Mouse (Mus musculus): Measurements from ENCODE around the gene Cc2d2b. TPM values are rescaled to one million over a fixed set of nuclear protein-coding genes. Genes with fewer than 3 reads are reported as not detected.

Cc2d2b gene
- total and polyA plus RNA-seq, 2 experiments from 2014 or later = 0.16 TPM; not detected in 1

DNA sequence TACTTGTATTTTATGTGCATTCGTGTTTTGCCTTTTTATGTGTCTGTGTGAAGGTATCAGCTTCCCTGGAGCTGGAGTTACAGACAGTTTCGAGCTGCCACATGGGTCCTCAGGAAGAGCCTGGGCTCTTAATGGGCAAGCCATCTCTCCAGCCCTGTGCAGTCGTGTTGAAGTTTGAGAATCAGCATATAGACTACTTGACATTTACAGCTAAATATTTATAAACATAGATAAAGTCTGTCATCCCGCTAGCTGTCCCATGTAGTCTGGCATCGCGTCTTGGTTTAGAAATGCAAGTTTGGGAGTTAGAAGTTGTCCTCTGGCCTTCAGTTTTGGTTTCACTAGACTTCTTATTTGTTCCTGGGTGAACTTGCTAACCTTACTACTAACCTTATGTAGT, 92.5 kb downstream of the Cc2d2b start:
- H3K9me3 ChIP-seq (ENCODE audit: low read length) = no peaks in the 10 kb centered on the region
- WGBS = 91% methylated on average over 6 of the region's 6 CpGs
- no peak overlapping the region for H3K4me2 ChIP-seq (ENCODE audit: low read depth, low read length)
- no peak overlapping the region for H3K4me3 ChIP-seq (ENCODE audit: low read length)
- DNase-seq (ENCODE audit: low spot score) (no peak), ATAC-seq (no peak)
- no peak overlapping the region for H3K9ac ChIP-seq (replicated peaks; ENCODE audit: low read length)
- H3K36me3 ChIP-seq (ENCODE audit: insufficient read depth, low read length) = peaks cover 61% of the 10 kb centered on the region
- H3K4me1 ChIP-seq (ENCODE audit: insufficient read depth, low read length) = no peaks in the 10 kb centered on the region
- TF ChIP-seq CTCF (IDR thresholded peaks at IDR 0.05; ENCODE audit: low read depth) = no peak
- H3K27ac ChIP-seq = no peak overlapping the region
- H3K27me3 ChIP-seq (ENCODE audit: insufficient read depth, low read length) = no peaks in the 10 kb centered on the region

DNA sequence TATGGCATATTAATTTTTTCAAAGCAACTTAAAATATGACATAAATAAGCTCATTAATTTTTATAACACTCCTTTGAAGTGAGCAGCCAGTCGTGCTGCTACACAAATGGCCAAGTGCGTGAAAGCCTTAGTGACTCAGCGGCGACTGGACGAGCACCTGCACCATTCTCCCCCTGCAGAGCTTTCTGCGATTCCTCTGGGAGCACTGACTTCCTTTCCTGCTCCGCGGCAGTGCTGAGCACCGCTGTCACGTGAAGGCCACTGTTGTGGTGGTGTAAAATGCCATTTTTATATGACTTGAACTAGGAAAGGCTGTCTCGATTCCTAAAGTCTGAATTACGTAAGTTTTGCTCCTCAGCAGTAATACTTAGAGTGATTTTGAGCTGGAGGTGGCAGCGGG, 93.0 kb downstream of the Cc2d2b start:
- Histone ChIP-seq H3K27me3 (ENCODE audit: insufficient read depth, low read length) (no peaks in the 10 kb centered on the region), H3K4me2 (ENCODE audit: low read depth, low read length) (no peak overlapping the region), H3K27ac (no peak overlapping the region), H3K9ac (replicated peaks; ENCODE audit: low read length) (no peak overlapping the region), H3K9me3 (ENCODE audit: low read length) (no peaks in the 10 kb centered on the region), H3K36me3 (ENCODE audit: insufficient read depth, low read length) (peaks cover 63% of the 10 kb centered on the region), H3K4me1 (ENCODE audit: insufficient read depth, low read length) (no peaks in the 10 kb centered on the region), H3K4me3 (ENCODE audit: low read length) (no peak overlapping the region)
- no peak for ATAC-seq
- 85% methylated on average over 13 of the region's 13 CpGs for WGBS
- TF ChIP-seq CTCF (IDR thresholded peaks at IDR 0.05; ENCODE audit: low read depth) = no peak
- DNase-seq (ENCODE audit: low spot score) = no peak

DNA sequence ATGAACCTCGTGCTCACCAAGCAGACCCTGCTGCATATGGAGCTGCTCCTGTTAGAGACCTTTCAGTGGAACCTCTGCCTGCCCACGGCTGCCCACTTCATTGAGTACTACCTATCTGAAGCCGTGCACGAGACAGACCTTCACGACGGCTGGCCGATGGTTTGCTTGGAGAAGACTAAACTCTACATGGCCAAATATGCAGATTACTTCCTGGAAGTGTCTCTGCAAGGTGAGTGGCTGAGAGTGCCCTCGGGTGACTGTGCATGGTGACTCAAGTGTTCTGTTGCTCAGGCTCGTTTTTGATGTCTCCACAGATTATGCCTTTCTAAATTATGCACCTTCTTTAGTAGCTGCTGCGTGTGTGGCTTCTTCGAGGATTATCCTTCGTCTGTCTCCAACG, 96.2 kb downstream of the Cc2d2b start:
- ATAC-seq = no peak
- Histone ChIP-seq H3K9ac (replicated peaks; ENCODE audit: low read length) (no peak overlapping the region), H3K27ac (no peak overlapping the region), H3K4me3 (ENCODE audit: low read length) (no peak overlapping the region), H3K4me1 (ENCODE audit: insufficient read depth, low read length) (no peaks in the 10 kb centered on the region), H3K9me3 (ENCODE audit: low read length) (no peaks in the 10 kb centered on the region), H3K27me3 (ENCODE audit: insufficient read depth, low read length) (no peaks in the 10 kb centered on the region), H3K36me3 (ENCODE audit: insufficient read depth, low read length) (peaks cover 54% of the 10 kb centered on the region), H3K4me2 (ENCODE audit: low read depth, low read length) (no peak overlapping the region)
- 92% methylated on average over 13 of the region's 13 CpGs for WGBS
- no peak for TF ChIP-seq CTCF (IDR thresholded peaks at IDR 0.05; ENCODE audit: low read depth)
- DNase-seq (ENCODE audit: low spot score) = no peak

DNA sequence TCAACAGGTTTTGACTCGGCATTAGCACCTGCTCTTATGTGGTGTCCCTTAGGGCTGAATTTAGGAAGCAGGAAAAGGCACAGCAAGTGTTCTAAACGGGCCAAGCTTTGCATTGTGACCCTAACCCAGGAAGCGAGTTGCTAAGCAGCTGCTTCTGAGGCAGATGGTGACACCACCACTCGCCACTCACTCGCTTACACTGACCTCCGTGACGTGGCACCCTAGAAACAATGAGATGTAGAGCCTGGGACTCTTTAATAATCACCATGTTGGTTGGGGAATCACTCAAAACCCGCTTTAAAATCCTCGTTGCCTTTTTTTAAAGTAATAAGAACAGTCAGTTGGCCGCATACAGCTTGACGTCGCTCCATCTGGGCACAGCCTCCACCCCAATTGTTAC, 100.8 kb downstream of the Cc2d2b start:
- Histone ChIP-seq H3K9me3 (ENCODE audit: low read length) (no peaks in the 10 kb centered on the region), H3K27me3 (ENCODE audit: insufficient read depth, low read length) (no peaks in the 10 kb centered on the region), H3K4me2 (ENCODE audit: low read depth, low read length) (no peak overlapping the region), H3K9ac (replicated peaks; ENCODE audit: low read length) (no peak overlapping the region), H3K4me3 (ENCODE audit: low read length) (no peak overlapping the region), H3K27ac (no peak overlapping the region), H3K4me1 (ENCODE audit: insufficient read depth, low read length) (no peaks in the 10 kb centered on the region), H3K36me3 (ENCODE audit: insufficient read depth, low read length) (peaks cover 34% of the 10 kb centered on the region)
- ATAC-seq = no peak
- DNase-seq (ENCODE audit: low spot score) = no peak
- 66% methylated on average over 12 of the region's 12 CpGs for WGBS
- no peak for TF ChIP-seq CTCF (IDR thresholded peaks at IDR 0.05; ENCODE audit: low read depth)

DNA sequence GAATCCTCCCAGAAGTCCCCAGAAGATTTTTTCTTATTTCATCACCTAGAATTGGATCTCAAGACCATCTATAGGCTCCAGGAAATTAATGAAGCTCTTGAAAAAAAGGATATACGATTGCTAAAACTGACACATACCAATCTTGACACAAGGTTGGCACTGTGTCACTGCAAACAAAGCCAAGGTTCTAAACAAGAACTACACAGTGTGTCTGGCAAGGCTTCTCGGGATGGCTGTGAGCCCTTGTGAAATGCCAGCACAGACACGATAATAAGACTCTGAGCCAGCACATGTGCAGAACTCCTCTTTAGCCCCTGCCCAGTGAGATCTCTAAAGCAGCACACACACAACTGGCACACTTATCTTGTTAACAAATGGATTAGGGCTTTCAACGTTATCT, 111.0 kb downstream of the Cc2d2b start:
- H3K27me3 ChIP-seq (ENCODE audit: insufficient read depth, low read length) = no peaks in the 10 kb centered on the region
- 45% methylated on average over 4 of the region's 4 CpGs for WGBS
- H3K4me1 ChIP-seq (ENCODE audit: insufficient read depth, low read length) = no peaks in the 10 kb centered on the region
- H3K36me3 ChIP-seq (ENCODE audit: insufficient read depth, low read length) = no peaks in the 10 kb centered on the region
- H3K27ac ChIP-seq = no peak overlapping the region
- no peak for TF ChIP-seq CTCF (IDR thresholded peaks at IDR 0.05; ENCODE audit: low read depth)
- H3K9ac ChIP-seq (replicated peaks; ENCODE audit: low read length) = no peak overlapping the region
- H3K9me3 ChIP-seq (ENCODE audit: low read length) = no peaks in the 10 kb centered on the region
- no peak overlapping the region for H3K4me2 ChIP-seq (ENCODE audit: low read depth, low read length)
- ATAC-seq (no peak), DNase-seq (ENCODE audit: low spot score) (peak; percentile 40)
- no peak overlapping the region for H3K4me3 ChIP-seq (ENCODE audit: low read length)

DNA sequence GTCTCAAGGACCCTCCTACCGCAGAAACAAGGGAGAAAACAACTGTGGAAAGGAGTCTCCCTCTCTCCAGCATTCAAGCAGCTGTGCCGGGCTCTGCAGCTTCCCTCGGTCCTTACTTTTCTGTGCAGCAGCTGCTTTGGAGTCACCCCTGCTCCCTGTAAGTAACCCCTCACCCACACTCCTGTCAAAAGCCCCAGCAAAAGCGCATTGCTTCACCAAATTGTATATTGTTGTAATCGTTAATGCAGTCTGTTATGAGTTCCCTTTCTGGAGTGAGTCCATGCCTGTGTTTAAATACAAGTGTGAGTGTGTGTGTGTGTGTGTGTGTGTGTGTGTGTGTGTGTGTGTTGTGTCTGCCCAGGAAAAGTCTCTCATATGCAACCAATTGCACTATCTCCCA, 119.7 kb downstream of the Cc2d2b start:
- ATAC-seq (no peak), DNase-seq (ENCODE audit: low spot score) (no peak)
- Histone ChIP-seq H3K4me3 (ENCODE audit: low read length) (no peak overlapping the region), H3K27me3 (ENCODE audit: insufficient read depth, low read length) (peaks cover 19% of the 10 kb centered on the region; the same call in 1 of the 2 replicates), H3K4me2 (ENCODE audit: low read depth, low read length) (no peak overlapping the region), H3K27ac (no peak overlapping the region), H3K36me3 (ENCODE audit: insufficient read depth, low read length) (no peaks in the 10 kb centered on the region), H3K9ac (replicated peaks; ENCODE audit: low read length) (no peak overlapping the region), H3K4me1 (ENCODE audit: insufficient read depth, low read length) (no peaks in the 10 kb centered on the region), H3K9me3 (ENCODE audit: low read length) (no peaks in the 10 kb centered on the region)
- WGBS = 42% methylated on average over 5 of the region's 5 CpGs
- TF ChIP-seq CTCF (IDR thresholded peaks at IDR 0.05; ENCODE audit: low read depth) = no peak

DNA sequence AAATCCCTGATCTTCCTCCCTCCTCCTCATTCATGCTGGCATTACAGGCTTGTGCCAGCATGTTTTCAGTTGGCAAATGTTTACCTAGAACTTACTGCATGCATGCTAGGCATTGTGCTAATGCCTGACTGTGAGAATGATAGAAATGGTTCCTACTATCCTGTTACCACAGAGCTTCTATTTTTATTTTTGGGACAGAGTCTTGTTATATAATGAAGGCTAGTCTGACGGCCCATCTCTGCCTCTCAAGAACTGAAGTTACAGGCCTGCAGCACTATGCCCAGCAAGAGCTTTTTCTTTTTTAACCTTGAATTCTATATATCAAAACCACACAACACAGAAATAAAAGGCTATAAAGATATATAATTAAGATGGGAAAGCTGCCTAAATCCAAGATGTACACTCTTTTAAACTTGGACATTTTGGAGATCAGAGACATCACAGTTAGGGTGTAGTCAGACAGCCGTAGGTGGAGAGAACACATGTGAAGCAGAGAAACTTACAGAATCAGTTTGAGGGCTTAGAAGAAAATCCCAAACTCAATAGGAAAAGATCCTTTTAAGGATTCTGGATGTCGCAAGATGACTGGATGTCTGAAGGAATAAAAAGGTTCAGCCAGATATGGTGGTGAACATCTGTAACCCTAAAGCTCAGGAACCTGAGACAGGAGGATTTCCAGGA, 121.0 kb downstream of the Cc2d2b start:
- Histone ChIP-seq H3K27ac (no peak overlapping the region), H3K27me3 (ENCODE audit: insufficient read depth, low read length) (peaks cover 21% of the 10 kb centered on the region), H3K9me3 (ENCODE audit: low read length) (no peaks in the 10 kb centered on the region), H3K4me1 (ENCODE audit: insufficient read depth, low read length) (no peaks in the 10 kb centered on the region), H3K9ac (replicated peaks; ENCODE audit: low read length) (no peak overlapping the region), H3K36me3 (ENCODE audit: insufficient read depth, low read length) (no peaks in the 10 kb centered on the region), H3K4me3 (ENCODE audit: low read length) (no peak overlapping the region), H3K4me2 (ENCODE audit: low read depth, low read length) (no peak overlapping the region)
- ATAC-seq (no peak), DNase-seq (ENCODE audit: low spot score) (no peak)
- 97% methylated on average over 3 of the region's 3 CpGs for WGBS
- no peak for TF ChIP-seq CTCF (IDR thresholded peaks at IDR 0.05; ENCODE audit: low read depth)

Measured in hindbrain, postnatal 0 days (tissue).